ENCODE assay signal across 20 mouse cellular contexts in the genomic region with DNA sequence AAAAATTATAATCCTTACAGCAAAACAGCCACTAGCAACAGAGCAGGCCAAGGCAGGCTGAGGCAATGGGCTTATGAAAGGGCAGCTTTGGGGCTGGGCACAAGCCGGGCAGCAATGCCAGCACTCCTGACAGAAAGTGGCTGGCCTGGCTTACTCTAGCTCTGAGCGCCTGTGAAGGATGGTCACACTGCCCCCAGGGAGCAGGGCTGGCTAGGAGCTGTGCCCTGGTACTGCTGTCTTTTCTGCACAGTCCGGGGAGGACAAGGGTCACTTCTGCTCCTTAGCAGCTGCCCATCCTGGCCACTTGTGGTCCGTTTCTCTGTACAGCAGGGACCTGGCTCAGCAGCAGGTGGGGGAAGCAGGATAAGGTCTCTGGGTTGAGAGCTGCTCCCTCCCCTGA. TPM values are rescaled to one million over a fixed set of nuclear protein-coding genes. Genes with fewer than 3 reads are reported as not detected.
A peak's percentile ranks its signal among the peaks of the same experiment; 100 is the strongest.
DNase-seq lines count a peak whose midpoint lies in the region; ATAC-seq and TF ChIP-seq lines count a peak whose summit lies in the region.
"Had no signal": no experiment of that assay in that cellular context is flagged by ENCODE, and none has a peak within 500 bp of the region (broad histone marks: within the 10 kb centered on the region; RNA-seq: fewer than 3 reads in every experiment).

No protein-coding gene starts in this region.

- no peak overlapping the region for H3K9ac ChIP-seq in lung, embryonic 14.5 days
- no peak overlapping the region for H3K9ac ChIP-seq in kidney, postnatal 0 days (ENCODE audit: low read depth, low read length)
- no peak overlapping the region for H3K9ac ChIP-seq in hindbrain, embryonic 11.5 days (ENCODE audit: low read depth, low read length)
- H3K9ac ChIP-seq: hindbrain, embryonic 13.5 days; intestine, embryonic 15.5 days; liver, embryonic 13.5 days; midbrain, embryonic 15.5 days; neural tube, embryonic 12.5 days had no signal

- no peak overlapping the region for H3K4me2 ChIP-seq in lung, embryonic 14.5 days
- H3K4me2 ChIP-seq in kidney, postnatal 0 days (ENCODE audit: low read length), result no peak overlapping the region
- no peak overlapping the region for H3K4me2 ChIP-seq in hindbrain, embryonic 11.5 days (replicated peaks; ENCODE audit: low read depth, low read length)
- H3K4me2 ChIP-seq: hindbrain, embryonic 13.5 days; intestine, embryonic 15.5 days; liver, embryonic 13.5 days; midbrain, embryonic 15.5 days; neural tube, embryonic 12.5 days had no signal

- intact Hi-C loops in heart, postnatal 10 days (cut with DNase I), result no loop called here

- no peaks in the 10 kb centered on the region for H3K9me3 ChIP-seq in lung, embryonic 14.5 days (ENCODE audit: low read depth, low read length)
- H3K9me3 ChIP-seq in kidney, postnatal 0 days (replicated peaks; ENCODE audit: low read length), result no peaks in the 10 kb centered on the region
- H3K9me3 ChIP-seq in hindbrain, embryonic 11.5 days (ENCODE audit: control insufficient read depth, low read length), result no peaks in the 10 kb centered on the region
- H3K9me3 ChIP-seq: embryonic facial prominence, embryonic 10.5 days; hindbrain, embryonic 13.5 days; intestine, embryonic 15.5 days; liver, embryonic 13.5 days; midbrain, embryonic 15.5 days; neural tube, embryonic 12.5 days had no signal

- WGBS in lung, embryonic 14.5 days, result 65% methylated on average over 4 of the region's 4 CpGs
- WGBS in kidney, postnatal 0 days, result 55% methylated on average over 4 of the region's 4 CpGs
- 70% methylated on average over 4 of the region's 4 CpGs for WGBS in hindbrain, embryonic 11.5 days

- peaks cover 18% of the 10 kb centered on the region for H3K4me1 ChIP-seq in lung, embryonic 14.5 days (ENCODE audit: insufficient read depth)
- peaks cover 10% of the 10 kb centered on the region; the same call in 1 of the 2 replicates for H3K4me1 ChIP-seq in kidney, postnatal 0 days (replicated peaks; ENCODE audit: insufficient read depth, low read length)
- H3K4me1 ChIP-seq in hindbrain, embryonic 11.5 days (replicated peaks; ENCODE audit: control insufficient read depth, insufficient read depth, low read length), result no peaks in the 10 kb centered on the region
- H3K4me1 ChIP-seq: liver, embryonic 13.5 days had no signal

- H3K27ac ChIP-seq in lung, embryonic 14.5 days (ENCODE audit: low read depth), result peak overlapping the region; percentile 10; the same call in 1 of the 2 replicates
- 0 out of 2 replicates have a peak overlapping the region, but pooled peaks have one; percentile 36 for H3K27ac ChIP-seq in kidney, postnatal 0 days
- no peak overlapping the region for H3K27ac ChIP-seq in hindbrain, embryonic 11.5 days (ENCODE audit: low read depth, low read length)
- H3K27ac ChIP-seq: embryonic facial prominence, embryonic 10.5 days; hindbrain, embryonic 13.5 days; intestine, embryonic 15.5 days; layer of hippocampus, adult 2 months; liver, embryonic 13.5 days; macrophage; midbrain, embryonic 15.5 days; neural tube, embryonic 12.5 days had no signal

- H3K27me3 ChIP-seq in lung, embryonic 14.5 days (ENCODE audit: insufficient read depth, low read length), result no peaks in the 10 kb centered on the region
- no peaks in the 10 kb centered on the region for H3K27me3 ChIP-seq in kidney, postnatal 0 days (ENCODE audit: insufficient read depth, low read length)
- no peaks in the 10 kb centered on the region for H3K27me3 ChIP-seq in hindbrain, embryonic 11.5 days (ENCODE audit: control insufficient read depth, insufficient read depth, low read length)
- H3K27me3 ChIP-seq: hindbrain, embryonic 13.5 days; intestine, embryonic 15.5 days; liver, embryonic 13.5 days; midbrain, embryonic 15.5 days; neural tube, embryonic 12.5 days had no signal

- no peak for TF ChIP-seq CTCF in lung, embryonic 14.5 days (IDR thresholded peaks at IDR 0.05; ENCODE audit: low read depth)
- no peak for TF ChIP-seq CTCF in kidney, postnatal 0 days (IDR thresholded peaks at IDR 0.05; ENCODE audit: low read depth)

- ATAC-seq in lung, embryonic 14.5 days (ENCODE audit: insufficient read depth), result no peak
- ATAC-seq in kidney, postnatal 0 days (replicated peaks; ENCODE audit: low FRiP score, low read depth), result peak; percentile 74
- no peak for ATAC-seq in activated CD4-positive, CD25-positive, alpha-beta regulatory T cell, adult 4 months
- no peak for ATAC-seq in hindbrain, embryonic 11.5 days (ENCODE audit: low FRiP score)
- ATAC-seq: CD4-positive, CD25-positive, alpha-beta regulatory T cell, adult 4 months; intestine, embryonic 15.5 days; midbrain, embryonic 15.5 days had no signal

- DNase-seq in heart, adult 11 months, result peak; percentile 87
- no peak for DNase-seq in heart, postnatal 10 days
- DNase-seq in lung, embryonic 14.5 days, result no peak
- DNase-seq in lung, postnatal 4 days, result no peak
- DNase-seq in kidney, postnatal 0 days (ENCODE audit: low spot score), result no peak
- no peak for DNase-seq in hindbrain, embryonic 11.5 days (ENCODE audit: low spot score)
- DNase-seq: adrenal gland, postnatal 25 days; cerebellum, adult 9-10 months; liver, embryonic 13.5 days; lung, adult 2 months; thymus, postnatal 14 days had no signal

- peaks cover 12% of the 10 kb centered on the region; the same call in 1 of the 2 replicates for H3K36me3 ChIP-seq in lung, embryonic 14.5 days (ENCODE audit: insufficient read depth)
- H3K36me3 ChIP-seq in kidney, postnatal 0 days (ENCODE audit: insufficient read depth, low read length), result no peaks in the 10 kb centered on the region
- H3K36me3 ChIP-seq in hindbrain, embryonic 11.5 days (ENCODE audit: control insufficient read depth, insufficient read depth, low read length), result no peaks in the 10 kb centered on the region
- H3K36me3 ChIP-seq: intestine, embryonic 15.5 days; liver, embryonic 13.5 days had no signal

- H3K4me3 ChIP-seq in lung, embryonic 14.5 days (ENCODE audit: low read depth, low read length), result no peak overlapping the region
- H3K4me3 ChIP-seq in kidney, postnatal 0 days (replicated peaks; ENCODE audit: low read depth, low read length), result no peak overlapping the region
- no peak overlapping the region for H3K4me3 ChIP-seq in hindbrain, embryonic 11.5 days (ENCODE audit: low read depth, low read length)
- H3K4me3 ChIP-seq: embryonic facial prominence, embryonic 10.5 days; hindbrain, embryonic 13.5 days; intestine, embryonic 15.5 days; layer of hippocampus, adult 2 months; liver, embryonic 13.5 days; midbrain, embryonic 15.5 days; neural tube, embryonic 12.5 days had no signal

RNA-seq across cellular contexts. Expression of a gene that starts 46.8 kb away (rescaled TPM):
- 1 to 10 TPM; 8.4 TPM for total RNA-seq in heart, postnatal 10 days (2021)
- 13.7 and 14.8 TPM in 2 replicates for polyA plus RNA-seq in lung, embryonic 14.5 days (2014; fragmentation: Nextera tagmentation; extraction: Ambion mirVana)
- polyA plus RNA-seq in kidney, postnatal 0 days (2015; fragmentation: Nextera tagmentation; extraction: Ambion mirVana), result 9.9 and 10.7 TPM in 2 replicates
- under 1 TPM; 0.22 to 0.50 TPM for polyA plus RNA-seq in activated CD4-positive, CD25-positive, alpha-beta regulatory T cell, adult 4 months (2017; shearing (Covaris generic))
- polyA plus RNA-seq in hindbrain, embryonic 11.5 days (2014; fragmentation: Nextera tagmentation; extraction: Ambion mirVana), result 12.2 and 12.5 TPM in 2 replicates
